Mouse (Mus musculus): ENCODE results near the gene Fgfr4.

DNA sequence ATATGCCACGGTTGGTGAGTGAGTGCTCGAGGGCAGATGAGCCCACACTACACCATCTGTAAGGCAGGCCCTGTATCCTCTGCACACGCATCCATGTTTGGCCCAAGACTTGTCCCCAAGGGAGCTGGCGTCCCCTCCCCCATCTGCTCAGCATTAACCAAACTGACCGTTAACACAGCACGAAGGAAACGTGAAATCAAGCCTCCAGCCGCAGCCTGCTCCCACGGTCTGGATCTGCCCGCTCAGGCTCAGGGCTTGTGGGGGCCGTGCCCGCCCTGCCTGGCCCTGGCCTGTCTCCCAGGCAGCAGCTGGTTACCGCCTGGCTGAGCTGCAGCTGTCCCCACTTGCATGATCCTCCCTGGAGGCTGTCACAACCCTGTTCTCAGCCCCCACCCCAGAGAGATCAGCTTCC lies 16.5 kb downstream of the Fgfr4 start:
- TF ChIP-seq POLR2A (IDR thresholded peaks at IDR 0.05; ENCODE audit: low read depth, low read length): no peak
- no peak for TF ChIP-seq CTCF (IDR thresholded peaks at IDR 0.05; ENCODE audit: borderline replicate concordance, insufficient read depth, low read length)

Measured in embryonic fibroblast, embryonic 13.5 days (primary cell).